Mouse (Mus musculus): Measurements from ENCODE around the gene Brwd1.

Gene Brwd1

DNA sequence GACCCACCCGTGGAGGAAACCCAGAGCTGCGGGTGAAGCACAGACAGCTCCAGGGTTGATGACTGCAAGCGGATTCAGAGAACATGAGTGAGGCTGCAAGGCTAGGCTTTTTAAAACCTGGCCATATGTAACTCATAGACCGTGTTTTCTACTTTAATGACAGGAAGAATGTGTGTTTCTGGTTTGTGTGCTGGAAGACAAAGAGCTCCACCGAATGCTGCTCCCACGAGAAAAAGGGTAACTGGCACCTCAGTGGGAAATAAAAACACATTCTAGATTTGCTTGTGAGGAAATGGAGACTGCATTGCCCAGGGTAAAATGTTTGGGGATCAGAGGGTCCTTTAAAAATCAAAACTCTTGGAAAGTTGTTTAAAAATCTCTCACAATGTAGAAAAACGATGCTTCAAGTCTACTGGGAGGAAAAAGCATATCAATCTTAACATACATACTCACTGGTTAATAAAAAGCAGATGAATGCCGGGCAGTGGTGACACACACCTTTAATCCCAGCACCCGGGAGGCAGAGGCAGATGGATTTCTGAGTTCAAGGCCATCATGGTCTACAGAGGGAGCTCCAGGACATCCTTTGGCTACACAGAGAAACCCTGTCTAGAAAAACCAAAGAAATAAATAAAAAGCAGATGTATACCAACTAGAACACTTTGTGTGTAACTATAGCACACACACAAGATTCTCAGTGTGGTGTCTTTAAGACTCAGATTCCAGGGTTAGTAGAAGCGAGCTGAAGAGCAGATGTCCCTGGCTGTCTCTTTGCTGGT is 91.0 kb downstream of the Brwd1 start:
- in situ Hi-C loops (cut with MboI; ENCODE audit: unreplicated experiment in 2 of 2): no loop called here

DNA sequence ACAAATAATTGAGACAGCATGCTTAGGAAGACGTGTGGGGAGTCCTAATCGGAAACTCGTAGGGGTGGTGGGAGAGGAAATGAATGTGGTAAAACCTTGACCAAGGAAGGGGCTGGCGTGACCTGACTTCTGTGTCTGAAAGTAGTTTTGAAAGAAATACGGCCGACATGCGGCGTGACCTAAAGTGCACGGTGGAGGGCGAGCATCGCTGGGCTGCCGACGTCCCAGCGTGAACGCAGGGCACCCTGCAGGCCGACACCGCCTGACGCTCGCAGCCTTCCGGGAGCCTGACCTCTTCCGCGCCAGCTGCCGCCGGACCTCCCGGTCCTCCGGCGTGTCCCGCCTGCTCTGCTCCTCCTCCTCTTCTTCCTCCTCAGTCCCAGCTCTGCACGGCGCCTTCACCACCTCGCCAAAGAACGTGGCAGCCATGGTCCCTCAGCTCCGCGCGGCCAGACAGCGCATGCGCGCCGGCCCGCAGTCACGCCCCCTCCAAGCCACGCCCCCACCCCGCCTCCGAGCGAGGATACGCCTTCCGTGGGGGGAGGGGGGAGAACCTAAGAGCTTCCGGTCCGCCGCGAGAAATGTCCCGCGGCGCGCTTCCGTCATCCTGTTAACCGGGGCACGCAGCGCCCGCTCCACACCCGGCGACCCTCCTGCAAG is 91.7 kb downstream of the Brwd1 start, which contains the start of gene Psmg1:
Psmg1 (minus strand) TSS at position 499 of the 660 bp plus-strand sequence.
- in situ Hi-C loops (cut with MboI; ENCODE audit: unreplicated experiment in 2 of 2): no loop called here

GRCm38 (mm10) chr16:95984911-95985310 is 97.4 kb downstream of the Brwd1 start:
- in situ Hi-C loops (cut with MboI; ENCODE audit: unreplicated experiment in 2 of 2): loop anchor here in 1 of 2 experiments (5.0 kb wide), 1 partner anchor 162 kb away; the partner anchor contains the start of gene Wrb

- in situ Hi-C loops (cut with MboI; ENCODE audit: unreplicated experiment in 2 of 2): no loop called here
Measured at GRCm38 (mm10) chr16:95983601-95984000, 98.7 kb downstream of the Brwd1 start.

DNA sequence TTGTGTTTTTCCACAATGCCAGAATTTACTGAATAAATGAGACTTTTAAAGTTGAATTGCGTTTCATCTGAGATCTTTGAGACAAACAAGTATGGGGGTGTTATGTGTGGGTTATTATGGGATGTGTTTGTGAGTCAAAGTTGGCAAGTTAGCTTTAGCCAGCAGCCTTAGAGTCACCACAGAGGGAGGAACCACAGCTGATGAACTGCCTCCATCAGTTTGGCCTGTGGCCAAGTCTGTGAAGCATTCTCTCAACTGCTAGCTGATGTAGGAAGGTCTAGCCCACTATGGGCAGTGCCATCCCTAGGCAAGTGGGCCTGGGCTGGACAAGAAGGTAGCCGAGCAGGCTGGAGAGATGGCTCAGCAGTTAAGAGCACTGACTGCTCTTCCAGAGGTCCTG is 111.5 kb downstream of the Brwd1 start:
- in situ Hi-C loops (cut with MboI; ENCODE audit: unreplicated experiment in 2 of 2): loop anchor here in 1 of 2 experiments (25.0 kb wide), 1 partner anchor 1159 kb away; no protein-coding TSS in a partner anchor

- in situ Hi-C loops (cut with MboI; ENCODE audit: unreplicated experiment in 2 of 2): loop anchor here (5.0 to 25.0 kb wide), 4 partner anchors 625 to 1155 kb away; no protein-coding TSS in a partner anchor
Measured at GRCm38 (mm10) chr16:95967455-95967854, 114.9 kb downstream of the Brwd1 start.

DNA sequence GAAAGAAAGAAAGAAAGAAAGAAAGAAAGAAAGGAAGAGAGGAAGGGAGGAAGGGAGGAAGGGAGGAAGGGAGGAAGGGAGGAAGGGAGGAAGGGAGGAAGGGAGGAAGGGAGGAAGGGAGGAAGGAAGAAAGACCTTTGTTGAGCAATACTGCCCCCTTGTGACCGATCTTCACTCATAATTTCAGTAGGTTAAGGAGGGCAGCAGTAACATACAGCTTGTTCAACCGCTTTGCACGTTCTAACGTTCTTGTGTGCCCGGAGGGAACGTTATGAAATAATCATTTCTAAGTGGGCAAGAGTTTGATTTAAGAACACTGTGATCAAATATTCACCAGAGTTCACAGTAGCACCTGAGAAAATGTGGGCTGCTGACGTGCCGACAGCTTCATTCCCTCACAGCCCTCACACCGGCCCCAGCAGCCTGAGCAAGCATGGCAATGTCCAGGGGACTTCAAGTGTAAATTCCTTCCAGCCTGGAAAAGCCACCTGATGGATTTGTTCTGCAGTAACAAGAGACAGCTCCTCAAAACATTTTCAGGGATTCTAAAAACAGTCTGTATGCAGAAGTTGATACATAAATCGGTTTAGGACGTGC is 117.8 kb downstream of the Brwd1 start:
- in situ Hi-C loops (cut with MboI; ENCODE audit: unreplicated experiment in 2 of 2): loop anchor here (5.0 to 25.0 kb wide), 5 partner anchors 617 to 1152 kb away; no protein-coding TSS in a partner anchor

DNA sequence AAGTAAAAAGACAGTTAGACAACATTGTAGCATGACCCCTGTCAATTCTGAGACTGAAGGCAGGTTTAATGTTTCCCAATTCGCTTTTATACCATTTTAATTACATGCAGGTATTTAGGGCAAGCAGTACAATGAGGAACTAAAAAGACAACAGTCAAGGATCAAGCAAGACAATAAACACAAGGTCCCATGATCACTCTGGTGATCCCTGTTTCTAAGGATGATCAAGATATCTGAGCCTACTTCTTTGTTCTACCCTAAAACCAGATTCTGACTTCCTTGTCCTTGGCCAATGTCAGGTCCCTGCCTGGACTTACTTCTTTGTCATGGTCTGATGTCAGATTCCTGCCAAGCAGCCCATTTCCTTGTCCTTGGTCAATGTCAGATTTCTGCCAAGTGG is 120.8 kb downstream of the Brwd1 start:
- in situ Hi-C loops (cut with MboI; ENCODE audit: unreplicated experiment in 2 of 2): loop anchor here (5.0 to 25.0 kb wide), 3 partner anchors 614 to 1149 kb away; no protein-coding TSS in a partner anchor

DNA sequence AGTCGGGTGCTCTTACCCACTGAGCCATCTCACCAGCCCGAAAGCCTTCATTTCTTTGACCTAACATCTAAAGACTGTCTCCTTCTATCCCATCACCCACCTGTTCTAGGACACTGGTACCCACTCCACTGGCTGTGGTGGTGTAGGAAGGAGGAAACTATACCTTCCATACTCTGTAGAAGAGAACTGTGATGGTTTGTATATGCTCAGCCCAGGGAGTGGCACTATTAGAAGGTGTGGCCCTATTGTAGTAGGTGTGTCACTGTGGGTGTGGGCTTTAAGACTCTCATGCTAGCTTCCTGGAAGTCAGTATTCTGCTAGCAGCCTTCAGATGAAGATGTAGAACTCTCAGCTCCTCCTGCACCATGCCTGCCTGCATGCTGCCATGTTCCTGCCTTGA is 121.6 kb downstream of the Brwd1 start:
- in situ Hi-C loops (cut with MboI; ENCODE audit: unreplicated experiment in 2 of 2): loop anchor here (5.0 to 25.0 kb wide), 3 partner anchors 613 to 1148 kb away; no protein-coding TSS in a partner anchor

- in situ Hi-C loops (cut with MboI; ENCODE audit: unreplicated experiment in 2 of 2): loop anchor here in 1 of 2 experiments (10.0 to 25.0 kb wide), 2 partner anchors 473 to 1146 kb away; no protein-coding TSS in a partner anchor
Measured at GRCm38 (mm10) chr16:95958080-95958479, 124.2 kb downstream of the Brwd1 start.

DNA sequence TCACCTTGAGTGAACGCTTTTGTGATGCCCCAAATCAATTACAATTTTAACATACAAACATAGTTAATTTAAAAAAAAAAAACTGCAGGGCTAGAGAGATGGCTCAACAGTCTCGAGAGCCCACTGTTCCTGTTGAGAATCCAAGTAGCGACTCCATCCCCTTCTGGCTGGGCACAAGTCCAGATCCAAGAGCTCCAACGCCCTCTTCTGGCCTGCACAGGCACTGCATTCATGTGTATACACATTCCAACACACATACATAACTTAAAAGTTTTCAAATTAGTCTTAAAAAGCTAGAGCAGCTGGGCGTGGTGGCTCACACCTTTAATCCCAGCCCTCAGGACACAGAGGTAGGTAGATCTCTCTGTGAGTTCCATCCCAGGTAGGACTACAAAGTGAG is 125.7 kb downstream of the Brwd1 start:
- in situ Hi-C loops (cut with MboI; ENCODE audit: unreplicated experiment in 2 of 2): loop anchor here in 1 of 2 experiments (10.0 to 25.0 kb wide), 2 partner anchors 472 to 1144 kb away; no protein-coding TSS in a partner anchor

DNA sequence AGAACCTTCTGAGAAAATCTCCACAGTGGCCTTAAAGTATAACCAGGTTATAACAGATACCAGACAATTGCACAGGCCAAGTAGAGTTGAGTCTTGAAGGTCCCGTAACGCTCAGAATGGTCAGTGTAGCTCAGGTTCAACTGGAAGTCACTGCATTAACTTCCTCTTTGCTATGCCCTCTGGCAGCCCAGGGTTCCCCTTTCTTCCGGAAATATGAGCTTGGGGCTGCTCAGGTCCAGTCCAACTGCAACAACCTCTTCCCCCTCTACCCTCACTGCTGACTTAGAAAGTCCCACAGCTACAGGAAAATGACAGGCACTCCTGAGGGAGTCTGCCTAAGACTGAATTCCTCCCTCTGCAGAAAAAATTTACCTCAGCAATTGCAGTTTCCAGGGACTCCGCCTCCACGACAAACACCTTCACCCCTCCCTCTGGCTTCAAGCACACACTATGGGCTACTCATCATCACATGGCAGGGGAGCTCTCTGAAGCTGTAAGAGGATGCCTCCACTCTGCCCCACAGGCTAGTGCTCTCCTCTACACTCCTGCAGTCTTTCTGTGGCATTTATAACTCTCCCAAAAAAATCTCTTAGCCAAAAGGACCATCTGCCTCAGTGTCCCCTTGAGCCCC is 126.5 kb downstream of the Brwd1 start:
- in situ Hi-C loops (cut with MboI; ENCODE audit: unreplicated experiment in 2 of 2): loop anchor here in 1 of 2 experiments (10.0 to 25.0 kb wide), 2 partner anchors 471 to 1144 kb away; no protein-coding TSS in a partner anchor

GRCm38 (mm10) chr16:95954341-95954740 is 128.0 kb downstream of the Brwd1 start:
- in situ Hi-C loops (cut with MboI; ENCODE audit: unreplicated experiment in 2 of 2): loop anchor here in 1 of 2 experiments (10.0 to 25.0 kb wide), 2 partner anchors 470 to 1142 kb away; no protein-coding TSS in a partner anchor

GRCm38 (mm10) chr16:95953159-95953650 is 129.1 kb downstream of the Brwd1 start:
- in situ Hi-C loops (cut with MboI; ENCODE audit: unreplicated experiment in 2 of 2): loop anchor here in 1 of 2 experiments (10.0 to 25.0 kb wide), 2 partner anchors 468 to 1141 kb away; no protein-coding TSS in a partner anchor

- in situ Hi-C loops (cut with MboI; ENCODE audit: unreplicated experiment in 2 of 2): loop anchor here in 1 of 2 experiments (10.0 to 25.0 kb wide), 2 partner anchors 467 to 1139 kb away; no protein-coding TSS in a partner anchor
Measured at GRCm38 (mm10) chr16:95951471-95951870, 130.9 kb downstream of the Brwd1 start.

- in situ Hi-C loops (cut with MboI; ENCODE audit: unreplicated experiment in 2 of 2): loop anchor here (5.0 to 10.0 kb wide), 2 partner anchors 293 to 471 kb away; no protein-coding TSS in a partner anchor
Measured at GRCm38 (mm10) chr16:95945389-95946311, 136.7 kb downstream of the Brwd1 start.

- in situ Hi-C loops (cut with MboI; ENCODE audit: unreplicated experiment in 2 of 2): loop anchor here in 1 of 2 experiments (10.0 kb wide), 1 partner anchor 468 kb away; no protein-coding TSS in a partner anchor
Measured at GRCm38 (mm10) chr16:95943186-95943585, 139.1 kb downstream of the Brwd1 start.
